Mouse (Mus musculus) stomach, postnatal 0 days (tissue): ENCODE measurements at regions not wholly inside any gene's neighbourhood (a gene's known extent, or its start where the extent isn't known, plus 50 kb on each side); places are given as distances from the start of the nearest gene placed in this dataset.

Experiments
- ATAC-seq: fragments of 200-750 bp; cut with Nextera tagmentation; 2 replicates; pipeline ENCODE4 v1.8.0; 2017; ENCODE audit not compliant: low FRiP score, low TSS enrichment
- DNase-seq: peaks from one replicate; pipeline ENCODE4 v3.0.0-alpha.2; 2016; ENCODE audit warnings: low spot score
- H3K27ac ChIP-seq: fragments of 300-500 bp; sonication (generic); replicated peaks from 2 replicates; pipeline ENCODE4 v1.5.1; 2014; ENCODE audit warnings: mild to moderate bottlenecking, control low read depth
- H3K27me3 ChIP-seq: fragments of 300-500 bp; sonication (generic); 2 replicates; pipeline ENCODE4 v1.6.1; 2014; ENCODE audit warnings: low read length; ENCODE audit not compliant: control insufficient read depth, insufficient read depth
- H3K36me3 ChIP-seq: fragments of 300-500 bp; sonication (generic); 2 replicates; pipeline ENCODE4 v1.6.1; 2014; ENCODE audit warnings: low read length, mixed read lengths; ENCODE audit not compliant: control insufficient read depth, insufficient read depth
- H3K4me1 ChIP-seq: fragments of 300-500 bp; sonication (generic); replicated peaks from 2 replicates; pipeline ENCODE4 v1.6.1; 2014; ENCODE audit warnings: antibody characterized with exemption; ENCODE audit not compliant: control insufficient read depth, insufficient read depth
- H3K4me2 ChIP-seq: fragments of 300-500 bp; sonication (generic); replicated peaks from 2 replicates; pipeline ENCODE4 v1.6.1; 2014; ENCODE audit warnings: low read depth, mild to moderate bottlenecking, control low read depth, moderate library complexity
- H3K4me3 ChIP-seq: fragments of 300-500 bp; sonication (generic); 2 replicates; pipeline ENCODE4 v1.5.1; 2014; ENCODE audit warnings: low read depth, low read length, control low read depth
- H3K9ac ChIP-seq: fragments of 300-500 bp; sonication (generic); 2 replicates; pipeline ENCODE4 v1.6.1; 2014; ENCODE audit warnings: mild to moderate bottlenecking, low read length, control low read depth, mixed read lengths
- H3K9me3 ChIP-seq: fragments of 300-500 bp; sonication (generic); 2 replicates; pipeline ENCODE4 v1.6.1; 2016; ENCODE audit warnings: low read length; ENCODE audit not compliant: control insufficient read depth
- CTCF ChIP-seq: IDR thresholded peaks from 2 replicates; pipeline ENCODE4 v1.5.1; 2016; ENCODE audit warnings: antibody characterized with exemption, low read depth, mild to moderate bottlenecking, moderate library complexity
- EP300 ChIP-seq: optimal IDR thresholded peaks from 2 replicates; pipeline ENCODE3; 2016; ENCODE audit warnings: antibody characterized with exemption
- WGBS: fragments of 180-500 bp; shearing (Covaris S2); extraction: QIAGEN DNeasy Blood & Tissue Kit; methylation state at CpG from one replicate; pipeline ENCODE4 v1.1.7; 2014; 5-methylcytosine and 5-hydroxymethylcytosine counted together

GRCm38 (mm10) chr7:136530006-136530785 lies 364.2 kb upstream of the Mgmt start:
- ATAC-seq (no peak), DNase-seq (no peak)
- TF ChIP-seq EP300 (no peak), CTCF (no peak)
- no peak overlapping the region for H3K27ac ChIP-seq
- no peak overlapping the region for H3K4me3 ChIP-seq
- no peaks in the 10 kb centered on the region for H3K9me3 ChIP-seq
- no peak overlapping the region for H3K4me2 ChIP-seq
- WGBS, result 84% methylated on average over 8 of the region's 8 CpGs
- no peaks in the 10 kb centered on the region for H3K4me1 ChIP-seq
- no peaks in the 10 kb centered on the region for H3K36me3 ChIP-seq
- H3K9ac ChIP-seq, result no peak overlapping the region
- H3K27me3 ChIP-seq, result no peaks in the 10 kb centered on the region

GRCm38 (mm10) chr7:136531301-136531700 lies 363.1 kb upstream of the Mgmt start:
- no peak for DNase-seq
- H3K27me3 ChIP-seq, result no peaks in the 10 kb centered on the region
- WGBS, result 64% methylated on average over 7 of the region's 7 CpGs
- no peaks in the 10 kb centered on the region for H3K36me3 ChIP-seq
- TF ChIP-seq EP300 (no peak), CTCF (no peak)
- no peaks in the 10 kb centered on the region for H3K4me1 ChIP-seq
- H3K9me3 ChIP-seq, result no peaks in the 10 kb centered on the region
- H3K27ac ChIP-seq, result no peak overlapping the region
- H3K4me2 ChIP-seq, result no peak overlapping the region
- ATAC-seq, result no peak
- H3K9ac ChIP-seq, result no peak overlapping the region
- H3K4me3 ChIP-seq, result no peak overlapping the region

- ATAC-seq, result no peak
- Histone ChIP-seq H3K27me3 (no peaks in the 10 kb centered on the region), H3K36me3 (no peaks in the 10 kb centered on the region), H3K9me3 (no peaks in the 10 kb centered on the region), H3K27ac (no peak overlapping the region), H3K4me2 (no peak overlapping the region), H3K4me3 (no peak overlapping the region), H3K4me1 (no peaks in the 10 kb centered on the region), H3K9ac (no peak overlapping the region)
- no peak for TF ChIP-seq EP300
- no peak for TF ChIP-seq CTCF
- DNase-seq, result no peak
These were observed 352.3 kb upstream of the Mgmt start for GRCm38 (mm10) chr7:136541876-136542655.

GRCm38 (mm10) chr7:136542896-136543295 lies 351.5 kb upstream of the Mgmt start:
- Histone ChIP-seq H3K4me2 (no peak overlapping the region), H3K9ac (no peak overlapping the region), H3K36me3 (no peaks in the 10 kb centered on the region), H3K4me1 (no peaks in the 10 kb centered on the region), H3K27me3 (no peaks in the 10 kb centered on the region), H3K9me3 (no peaks in the 10 kb centered on the region), H3K27ac (no peak overlapping the region), H3K4me3 (no peak overlapping the region)
- DNase-seq, result no peak
- no peak for ATAC-seq
- no peak for TF ChIP-seq EP300
- TF ChIP-seq CTCF, result no peak
- 76% methylated on average over 7 of the region's 7 CpGs for WGBS

- no peak overlapping the region for H3K9ac ChIP-seq
- H3K36me3 ChIP-seq, result no peaks in the 10 kb centered on the region
- no peaks in the 10 kb centered on the region for H3K9me3 ChIP-seq
- WGBS, result 25% methylated on average over 3 of the region's 3 CpGs
- no peaks in the 10 kb centered on the region for H3K27me3 ChIP-seq
- DNase-seq (no peak), ATAC-seq (no peak)
- no peaks in the 10 kb centered on the region for H3K4me1 ChIP-seq
- no peak overlapping the region for H3K4me2 ChIP-seq
- TF ChIP-seq EP300, result no peak
- no peak for TF ChIP-seq CTCF
- no peak overlapping the region for H3K27ac ChIP-seq
- no peak overlapping the region for H3K4me3 ChIP-seq
These were observed 346.6 kb upstream of the Mgmt start for GRCm38 (mm10) chr7:136547837-136548236.

- Histone ChIP-seq H3K4me2 (no peak overlapping the region), H3K36me3 (no peaks in the 10 kb centered on the region), H3K4me3 (no peak overlapping the region), H3K27me3 (no peaks in the 10 kb centered on the region), H3K27ac (no peak overlapping the region), H3K9ac (no peak overlapping the region), H3K4me1 (no peaks in the 10 kb centered on the region), H3K9me3 (no peaks in the 10 kb centered on the region)
- no peak for ATAC-seq
- DNase-seq, result no peak
- WGBS, result 29% methylated on average over 4 of the region's 4 CpGs
- TF ChIP-seq EP300 (no peak), CTCF (no peak)
These were observed 338.0 kb upstream of the Mgmt start for GRCm38 (mm10) chr7:136556436-136556835.
